Mouse (Mus musculus) C2C12 (cell line): ENCODE data around the gene B4galnt4.

Source experiments
- CTCF ChIP-seq: IDR thresholded peaks from one replicate; pipeline ENCODE4 v1.5.1; 2011; ENCODE audit not compliant: control insufficient read depth, insufficient read depth, insufficient read length
- MYOG ChIP-seq: IDR thresholded peaks from one replicate; pipeline ENCODE4 v1.6.1; 2011; ENCODE audit not compliant: control insufficient read depth, insufficient read length; ENCODE audit errors: extremely low read depth
- USF1 ChIP-seq: IDR thresholded peaks from one replicate; pipeline ENCODE4 v1.6.1; 2011; ENCODE audit warnings: low read depth, mild to moderate bottlenecking, control low read depth, moderate library complexity

- TF ChIP-seq USF1, result no peak
- TF ChIP-seq MYOG, result no peak
- TF ChIP-seq CTCF, result no peak
Measured at GRCm38 (mm10) chr7:141099911-141100691, 39.2 kb downstream of the B4galnt4 start, which contains the start of gene Sigirr.
